Mouse (Mus musculus): ENCODE measurements around the gene Prdm16. TPM values are rescaled to one million over a fixed set of nuclear protein-coding genes. Genes with fewer than 3 reads are reported as not detected.
A peak's percentile ranks its signal among the peaks of the same experiment; 100 is the strongest.

Gene Prdm16
- polyA plus RNA-seq, 1 experiment from 2014 or later: 16.2 TPM

GRCm38 (mm10) chr4:154569845-154570244 is 66.8 kb downstream of the Prdm16 start:
- Histone ChIP-seq H3K4me2 (replicated peaks) (no peak overlapping the region), H3K27me3 (peaks cover 69% of the 10 kb centered on the region), H3K9ac (replicated peaks) (no peak overlapping the region), H3K36me3 (no peaks in the 10 kb centered on the region), H3K9me3 (no peaks in the 10 kb centered on the region), H3K27ac (replicated peaks) (no peak overlapping the region), H3K4me1 (peaks cover 61% of the 10 kb centered on the region), H3K4me3 (no peak overlapping the region)
- WGBS: 70% methylated on average over 9 of the region's 9 CpGs
- ATAC-seq (ENCODE audit: low FRiP score, low read depth): no peak

GRCm38 (mm10) chr4:154568798-154569197 is 67.9 kb downstream of the Prdm16 start:
- no peak overlapping the region for H3K27ac ChIP-seq (replicated peaks)
- H3K9ac ChIP-seq (replicated peaks): 0 out of 2 replicates have a peak overlapping the region, but pooled peaks have one; percentile 17
- no peak for ATAC-seq (ENCODE audit: low FRiP score, low read depth)

GRCm38 (mm10) chr4:154567942-154568341 is 68.7 kb downstream of the Prdm16 start:
- WGBS: 31% methylated on average over 10 of the region's 11 CpGs
- H3K4me1 ChIP-seq: peaks cover 49% of the 10 kb centered on the region
- 0 out of 2 replicates have a peak overlapping the region, but pooled peaks have one; percentile 17 for H3K9ac ChIP-seq (replicated peaks)
- H3K9me3 ChIP-seq: no peaks in the 10 kb centered on the region
- H3K27me3 ChIP-seq: peaks cover 74% of the 10 kb centered on the region
- ATAC-seq (ENCODE audit: low FRiP score, low read depth): no peak
- H3K4me2 ChIP-seq (replicated peaks): no peak overlapping the region
- H3K27ac ChIP-seq (replicated peaks): no peak overlapping the region
- H3K36me3 ChIP-seq: no peaks in the 10 kb centered on the region
- no peak overlapping the region for H3K4me3 ChIP-seq

More at GRCm38 (mm10) chr4:154568798-154569197, 67.9 kb downstream of the Prdm16 start:
- Histone ChIP-seq H3K4me2 (replicated peaks) (no peak overlapping the region), H3K9me3 (no peaks in the 10 kb centered on the region), H3K27me3 (peaks cover 74% of the 10 kb centered on the region), H3K4me1 (peaks cover 50% of the 10 kb centered on the region), H3K4me3 (no peak overlapping the region), H3K36me3 (no peaks in the 10 kb centered on the region)
- 50% methylated on average over 15 of the region's 15 CpGs for WGBS

- no peak overlapping the region for H3K9ac ChIP-seq (replicated peaks)
- H3K27me3 ChIP-seq: peaks cover 81% of the 10 kb centered on the region
- peaks cover 16% of the 10 kb centered on the region for H3K4me1 ChIP-seq
These were observed 73.5 kb downstream of the Prdm16 start for GRCm38 (mm10) chr4:154563201-154563600.

GRCm38 (mm10) chr4:154558041-154558440 is 78.6 kb downstream of the Prdm16 start:
- Histone ChIP-seq H3K4me3 (no peak overlapping the region), H3K36me3 (no peaks in the 10 kb centered on the region), H3K27me3 (peaks cover 83% of the 10 kb centered on the region), H3K9ac (replicated peaks) (no peak overlapping the region), H3K27ac (replicated peaks) (no peak overlapping the region), H3K4me1 (peaks cover 43% of the 10 kb centered on the region), H3K9me3 (no peaks in the 10 kb centered on the region), H3K4me2 (replicated peaks) (no peak overlapping the region)
- 93% methylated on average over 5 of the region's 5 CpGs for WGBS
- no peak for ATAC-seq (ENCODE audit: low FRiP score, low read depth)

More at GRCm38 (mm10) chr4:154563201-154563600, 73.5 kb downstream of the Prdm16 start:
- ATAC-seq (ENCODE audit: low FRiP score, low read depth): no peak
- no peaks in the 10 kb centered on the region for H3K9me3 ChIP-seq
- no peak overlapping the region for H3K27ac ChIP-seq (replicated peaks)
- WGBS: 94% methylated on average over 6 of the region's 6 CpGs
- H3K4me2 ChIP-seq (replicated peaks): no peak overlapping the region
- H3K4me3 ChIP-seq: no peak overlapping the region
- no peaks in the 10 kb centered on the region for H3K36me3 ChIP-seq

- no peak for ATAC-seq (ENCODE audit: low FRiP score, low read depth)
- no peak overlapping the region for H3K4me2 ChIP-seq (replicated peaks)
These were observed 79.5 kb downstream of the Prdm16 start for GRCm38 (mm10) chr4:154557168-154557567.

GRCm38 (mm10) chr4:154556418-154556817 is 80.3 kb downstream of the Prdm16 start:
- Histone ChIP-seq H3K4me1 (peaks cover 57% of the 10 kb centered on the region), H3K9me3 (no peaks in the 10 kb centered on the region), H3K27ac (replicated peaks) (no peak overlapping the region), H3K9ac (replicated peaks) (no peak overlapping the region), H3K4me3 (no peak overlapping the region), H3K4me2 (replicated peaks) (no peak overlapping the region), H3K36me3 (no peaks in the 10 kb centered on the region), H3K27me3 (peaks cover 83% of the 10 kb centered on the region)
- ATAC-seq (ENCODE audit: low FRiP score, low read depth): peak; percentile 49; the same call in 1 of the 2 replicates
- WGBS: 47% methylated on average over 11 of the region's 11 CpGs

More at GRCm38 (mm10) chr4:154557168-154557567, 79.5 kb downstream of the Prdm16 start:
- no peak overlapping the region for H3K4me3 ChIP-seq
- no peak overlapping the region for H3K9ac ChIP-seq (replicated peaks)
- no peak overlapping the region for H3K27ac ChIP-seq (replicated peaks)
- H3K27me3 ChIP-seq: peaks cover 83% of the 10 kb centered on the region
- H3K4me1 ChIP-seq: peaks cover 50% of the 10 kb centered on the region
- no peaks in the 10 kb centered on the region for H3K9me3 ChIP-seq
- 88% methylated on average over 11 of the region's 11 CpGs for WGBS
- H3K36me3 ChIP-seq: no peaks in the 10 kb centered on the region

GRCm38 (mm10) chr4:154549961-154550393 is 86.7 kb downstream of the Prdm16 start:
- ATAC-seq (ENCODE audit: low FRiP score, low read depth): peak; percentile 73

GRCm38 (mm10) chr4:154549497-154549896 is 87.2 kb downstream of the Prdm16 start:
- H3K27ac ChIP-seq (replicated peaks): peak overlapping the region; percentile 78
- ATAC-seq (ENCODE audit: low FRiP score, low read depth): peak; percentile 38
- no peaks in the 10 kb centered on the region for H3K9me3 ChIP-seq
- peaks cover 82% of the 10 kb centered on the region for H3K4me1 ChIP-seq
- peaks cover 84% of the 10 kb centered on the region for H3K27me3 ChIP-seq
- H3K4me3 ChIP-seq: peak overlapping the region; percentile 17; the same call in 1 of the 2 replicates
- WGBS: 10% methylated on average over 11 of the region's 11 CpGs
- peak overlapping the region; percentile 46 for H3K4me2 ChIP-seq (replicated peaks)
- peak overlapping the region; percentile 20; the same call in 1 of the 2 replicates for H3K9ac ChIP-seq (replicated peaks)
- no peaks in the 10 kb centered on the region for H3K36me3 ChIP-seq

More at GRCm38 (mm10) chr4:154549961-154550393, 86.7 kb downstream of the Prdm16 start:
- H3K4me2 ChIP-seq (replicated peaks): peak overlapping the region; percentile 46
- H3K9ac ChIP-seq (replicated peaks): peak overlapping the region; percentile 41; the same call in 1 of the 2 replicates
- peaks cover 84% of the 10 kb centered on the region for H3K27me3 ChIP-seq
- no peaks in the 10 kb centered on the region for H3K9me3 ChIP-seq
- 10% methylated on average over 17 of the region's 17 CpGs for WGBS
- H3K4me3 ChIP-seq: peak overlapping the region; percentile 17; the same call in 1 of the 2 replicates
- no peaks in the 10 kb centered on the region for H3K36me3 ChIP-seq
- peaks cover 78% of the 10 kb centered on the region for H3K4me1 ChIP-seq
- peak overlapping the region; percentile 78 for H3K27ac ChIP-seq (replicated peaks)

GRCm38 (mm10) chr4:154547176-154547855 is 89.4 kb downstream of the Prdm16 start:
- no peak for ATAC-seq (ENCODE audit: low FRiP score, low read depth)
- 74% methylated on average over 21 of the region's 21 CpGs for WGBS
- no peak overlapping the region for H3K4me3 ChIP-seq
- no peak overlapping the region for H3K4me2 ChIP-seq (replicated peaks)
- no peak overlapping the region for H3K9ac ChIP-seq (replicated peaks)
- H3K9me3 ChIP-seq: no peaks in the 10 kb centered on the region
- no peaks in the 10 kb centered on the region for H3K36me3 ChIP-seq
- peaks cover 83% of the 10 kb centered on the region for H3K4me1 ChIP-seq
- peaks cover 82% of the 10 kb centered on the region for H3K27me3 ChIP-seq
- no peak overlapping the region for H3K27ac ChIP-seq (replicated peaks)

GRCm38 (mm10) chr4:154545296-154545695 is 91.4 kb downstream of the Prdm16 start:
- peaks cover 73% of the 10 kb centered on the region for H3K27me3 ChIP-seq
- H3K9ac ChIP-seq (replicated peaks): no peak overlapping the region
- peaks cover 84% of the 10 kb centered on the region for H3K4me1 ChIP-seq
- H3K4me3 ChIP-seq: no peak overlapping the region
- no peak overlapping the region for H3K27ac ChIP-seq (replicated peaks)
- no peaks in the 10 kb centered on the region for H3K36me3 ChIP-seq
- WGBS: 70% methylated on average over 9 of the region's 9 CpGs
- H3K4me2 ChIP-seq (replicated peaks): no peak overlapping the region
- no peaks in the 10 kb centered on the region for H3K9me3 ChIP-seq
- no peak for ATAC-seq (ENCODE audit: low FRiP score, low read depth)

GRCm38 (mm10) chr4:154543921-154544320 is 92.8 kb downstream of the Prdm16 start:
- Histone ChIP-seq H3K4me1 (peaks cover 79% of the 10 kb centered on the region), H3K4me2 (replicated peaks) (peak overlapping the region; percentile 4; the same call in 1 of the 2 replicates), H3K4me3 (no peak overlapping the region), H3K9me3 (no peaks in the 10 kb centered on the region), H3K9ac (replicated peaks) (0 out of 2 replicates have a peak overlapping the region, but pooled peaks have one; percentile 20), H3K27me3 (peaks cover 72% of the 10 kb centered on the region), H3K27ac (replicated peaks) (no peak overlapping the region), H3K36me3 (no peaks in the 10 kb centered on the region)
- 17% methylated on average over 21 of the region's 21 CpGs for WGBS
- ATAC-seq (ENCODE audit: low FRiP score, low read depth): no peak

All from midbrain, embryonic 12.5 days (tissue).